In the genomic region with DNA sequence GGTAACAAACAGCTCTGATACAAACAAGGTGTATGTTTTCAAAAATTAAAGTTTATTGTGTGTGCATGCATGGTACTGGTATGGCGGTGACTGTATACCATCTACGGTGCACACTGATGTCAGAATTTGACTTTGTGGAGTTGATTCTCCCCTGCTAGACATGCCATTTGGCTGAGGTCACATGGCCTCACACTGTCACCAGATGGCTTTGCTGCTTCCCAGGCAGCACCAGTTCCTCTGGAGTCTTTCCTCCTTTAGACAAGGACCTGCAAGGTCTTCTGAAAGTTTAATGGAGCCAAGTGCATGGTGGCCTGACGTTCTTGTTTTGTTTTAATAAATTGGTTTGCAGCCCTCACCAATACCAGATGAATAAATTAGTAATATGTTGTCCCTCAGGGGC, we compare ENCODE assay signal across 19 mouse cellular contexts.
DNase-seq lines count a peak whose midpoint lies in the region; TF ChIP-seq lines count a peak whose summit lies in the region.
"Had no signal": no experiment of that assay in that cellular context is flagged by ENCODE, and none has a peak within 500 bp of the region (broad histone marks: within the 10 kb centered on the region; RNA-seq: fewer than 3 reads in every experiment).

No protein-coding gene starts in this region.

- no peaks in the 10 kb centered on the region for H3K79me2 ChIP-seq in heart, adult 2 months (replicated peaks; ENCODE audit: control insufficient read depth, insufficient read depth, low read length)

- no peaks in the 10 kb centered on the region for H3K27me3 ChIP-seq in heart, adult 2 months (ENCODE audit: control insufficient read depth, insufficient read depth, low read length)
- H3K27me3 ChIP-seq: embryonic facial prominence, embryonic 15.5 days; intestine, embryonic 15.5 days had no signal

- H3K27ac ChIP-seq in layer of hippocampus, adult 2 months, result peak overlapping the region; percentile 57
- H3K27ac ChIP-seq in heart, adult 2 months, result no peak overlapping the region
- H3K27ac ChIP-seq: embryonic facial prominence, embryonic 15.5 days; forebrain, embryonic 10.5 days; hindbrain, embryonic 10.5 days; hindbrain, embryonic 14.5 days; intestine, embryonic 15.5 days had no signal

- H3K9ac ChIP-seq in heart, adult 2 months (ENCODE audit: low read depth, low read length), result no peak overlapping the region
- H3K9ac ChIP-seq: embryonic facial prominence, embryonic 15.5 days; hindbrain, embryonic 14.5 days; intestine, embryonic 15.5 days had no signal

- DNase-seq in layer of hippocampus, adult 2 months (ENCODE audit: low spot score in 2 of 2), result no peak
- DNase-seq in layer of hippocampus, adult 9-10 months (ENCODE audit: low spot score), result no peak
- DNase-seq in cerebellum, adult 18-20 months, result peak; percentile 66 to 84
- peak; percentile 78 for DNase-seq in cerebellum, adult 9-11 months
- peak; percentile 63 to 68 for DNase-seq in cerebellum, postnatal 36 days
- no peak for DNase-seq in heart, adult 2 months
- DNase-seq in lung, postnatal 25 days (ENCODE audit: low spot score), result no peak
- DNase-seq in adrenal gland, adult 2 months, result no peak
- DNase-seq: adrenal gland, postnatal 14 days; embryo, embryonic 11 days; gastrocnemius, postnatal 10 days; heart, adult 18-20 months; kidney, adult 2 months had no signal

- intact Hi-C loops in heart, adult 2 months (cut with DNase I), result no loop called here

- H3K4me1 ChIP-seq in heart, adult 2 months (ENCODE audit: control insufficient read depth, insufficient read depth, low read length), result no peaks in the 10 kb centered on the region
- H3K4me1 ChIP-seq: embryonic facial prominence, embryonic 15.5 days; intestine, embryonic 15.5 days had no signal

- no peak for TF ChIP-seq EP300 in heart, adult 2 months (IDR thresholded peaks at IDR 0.05; ENCODE audit: insufficient read depth, low read depth, low read length)

- H3K4me3 ChIP-seq in layer of hippocampus, adult 2 months, result no peak overlapping the region
- no peak overlapping the region for H3K4me3 ChIP-seq in heart, adult 2 months
- H3K4me3 ChIP-seq: embryonic facial prominence, embryonic 15.5 days; erythroblast, embryonic 14.5 days; forebrain, embryonic 10.5 days; hindbrain, embryonic 10.5 days; intestine, embryonic 15.5 days had no signal

- no peaks in the 10 kb centered on the region for H3K36me3 ChIP-seq in heart, adult 2 months (ENCODE audit: control insufficient read depth, insufficient read depth, low read length)
- H3K36me3 ChIP-seq: embryonic facial prominence, embryonic 15.5 days; forebrain, embryonic 10.5 days; hindbrain, embryonic 10.5 days; intestine, embryonic 15.5 days had no signal

- no peak for TF ChIP-seq CTCF in layer of hippocampus, adult 2 months (conservative IDR thresholded peaks at IDR 0.05)
- TF ChIP-seq CTCF in heart, adult 2 months (IDR thresholded peaks at IDR 0.05), result no peak

- no peak for TF ChIP-seq POLR2A in heart, adult 2 months (IDR thresholded peaks at IDR 0.05; ENCODE audit: insufficient read depth, low read depth, low read length)

- WGBS in heart, adult 2 months, result 79% methylated on average over 3 of the region's 3 CpGs

Comparison
In these comparisons a context has a peak if more than half of its experiments do, and no peak if none do; other contexts are left out.
1. DNase-seq: peak in cerebellum, adult 18-20 months (2 of 2), cerebellum, adult 9-11 months (single experiment) and cerebellum, postnatal 36 days (2 of 2); none in layer of hippocampus, adult 2 months (0 of 2), layer of hippocampus, adult 9-10 months (single experiment), heart, adult 2 months (0 of 2), lung, postnatal 25 days (single experiment) and adrenal gland, adult 2 months (single experiment).